Mouse (Mus musculus) heart, adult 2 months (tissue): Measurements from ENCODE around the gene Pde6h. TPM values are rescaled to one million over a fixed set of nuclear protein-coding genes. Genes with fewer than 3 reads are reported as not detected.

Experiments used
- DNase-seq, 2 experiments: peaks; one replicate each; pipeline ENCODE4 v3.0.0; 2021
- H3K27ac ChIP-seq: fragments of 200-600 bp; 2 replicates; pipeline ENCODE4 v1.8.1; 2022
- H3K27me3 ChIP-seq: fragments of 200-500 bp; 2 replicates; pipeline ENCODE4 v1.6.1; 2012; ENCODE audit warnings: mild to moderate bottlenecking, low read length, inconsistent platforms, mixed read lengths; ENCODE audit not compliant: control insufficient read depth, insufficient read depth
- H3K36me3 ChIP-seq: fragments of 200-500 bp; 2 replicates; pipeline ENCODE4 v1.6.1; 2012; ENCODE audit warnings: low read length, inconsistent platforms; ENCODE audit not compliant: control insufficient read depth, insufficient read depth
- H3K4me1 ChIP-seq: fragments of 200-500 bp; 2 replicates; pipeline ENCODE4 v1.6.1; 2011; ENCODE audit warnings: low read length; ENCODE audit not compliant: control insufficient read depth, insufficient read depth
- H3K4me3 ChIP-seq: fragments of 200-600 bp; 2 replicates; pipeline ENCODE4 v1.8.1; 2022
- H3K79me2 ChIP-seq: fragments of 200-500 bp; replicated peaks from 2 replicates; pipeline ENCODE4 v1.6.1; 2012; ENCODE audit warnings: mild to moderate bottlenecking, inconsistent platforms, low read length, moderate library complexity, mixed read lengths; ENCODE audit not compliant: control insufficient read depth, insufficient read depth
- H3K9ac ChIP-seq: fragments of 200-500 bp; 2 replicates; pipeline ENCODE4 v1.6.1; 2012; ENCODE audit warnings: low read depth, mild to moderate bottlenecking, control low read depth, inconsistent platforms, low read length, mixed read lengths
- CTCF ChIP-seq: fragments of 200-600 bp; IDR thresholded peaks from 2 replicates; pipeline ENCODE4 v1.8.1; 2022; ENCODE audit warnings: antibody characterized with exemption, mild to moderate bottlenecking, moderate library complexity
- EP300 ChIP-seq: fragments of 200-500 bp; IDR thresholded peaks from 2 replicates; pipeline ENCODE4 v1.6.1; 2011; ENCODE audit warnings: low read depth, low read length, control low read depth; ENCODE audit not compliant: insufficient read depth
- POLR2A ChIP-seq: fragments of 200-500 bp; IDR thresholded peaks from 2 replicates; pipeline ENCODE4 v1.6.1; 2011; ENCODE audit warnings: mild to moderate bottlenecking, low read depth, low read length, control low read depth; ENCODE audit not compliant: insufficient read depth
- WGBS: fragments of 180-500 bp; shearing (Covaris S2); methylation state at CpG from one replicate; pipeline ENCODE4 v1.1.7; 2018; 5-methylcytosine and 5-hydroxymethylcytosine counted together
- intact Hi-C: fragments of 180-260 bp; cut with DNase I; formaldehyde crosslinking; loops from one replicate; pipeline ENCODE4 v1.15.1; 2025
- polyA plus RNA-seq: library from polyadenylated mRNA; depleted of rRNA; stranded (reverse); fragments of >200 nt; gene quantifications from 2 replicates; pipeline ENCODE4 v1.2.3, GENCODE M21; 2012
- total RNA-seq, 2 experiments: library from RNA; stranded (reverse); gene quantifications; 2 replicates each; pipeline ENCODE4 v1.2.3; 2021

The Pde6h gene
- total and polyA plus RNA-seq, 3 experiments, result 0.04 to 0.30 TPM; not detected in 1

DNA sequence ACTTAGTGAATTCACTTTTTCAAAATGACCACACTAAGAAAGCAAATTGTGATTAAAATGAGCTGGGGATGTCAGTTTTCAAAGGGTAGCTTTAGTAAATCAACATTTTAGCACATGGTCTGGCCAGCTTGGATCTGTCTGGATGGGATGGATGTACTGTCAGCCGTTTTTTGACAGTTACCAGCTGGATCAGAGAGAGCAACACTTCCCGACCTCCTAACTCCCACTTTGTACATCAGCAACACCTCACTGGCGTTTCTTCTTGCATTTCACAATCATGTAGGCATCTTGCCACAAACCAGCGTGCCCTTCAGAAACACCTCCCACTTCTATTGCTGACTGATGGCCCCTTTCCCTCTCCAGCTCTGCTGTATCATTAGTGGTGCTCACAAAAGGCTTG, 25.4 kb upstream of the Pde6h start:
- H3K36me3 ChIP-seq, result no peaks in the 10 kb centered on the region; the same call in 1 of the 2 replicates
- H3K9ac ChIP-seq, result 0 out of 2 replicates have a peak overlapping the region, but pooled peaks have one; percentile 1
- no peak overlapping the region for H3K4me3 ChIP-seq
- H3K4me1 ChIP-seq, result peaks cover 18% of the 10 kb centered on the region
- no peaks in the 10 kb centered on the region for H3K79me2 ChIP-seq
- peak overlapping the region; percentile 63 for H3K27ac ChIP-seq
- 19% methylated on average over 4 of the region's 4 CpGs for WGBS
- intact Hi-C loops, result no loop called here
- peak; percentile 39 to 59 for DNase-seq
- TF ChIP-seq EP300, result peak; percentile 84; the same call in 1 of the 2 replicates
- no peak for TF ChIP-seq POLR2A
- no peak for TF ChIP-seq CTCF
- no peaks in the 10 kb centered on the region for H3K27me3 ChIP-seq

DNA sequence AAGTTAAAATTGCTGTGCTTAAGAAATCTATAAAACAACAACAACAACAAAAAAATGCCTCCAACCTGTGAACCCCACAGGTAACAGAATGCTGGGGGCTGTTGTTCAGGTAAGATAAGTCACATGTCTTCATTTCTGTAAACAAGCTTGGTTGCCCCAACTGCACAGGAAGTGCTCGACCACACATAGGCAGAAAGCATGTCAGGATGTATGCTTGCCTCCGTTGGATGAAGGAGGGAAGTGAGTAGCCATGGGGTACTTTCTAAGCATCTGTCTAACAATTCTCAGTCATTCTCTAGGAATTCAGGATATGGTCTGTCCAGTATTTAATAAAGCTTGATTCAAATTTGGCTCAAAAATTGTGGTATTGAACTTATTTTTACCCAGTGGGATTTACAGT, 24.7 kb upstream of the Pde6h start:
- no peaks in the 10 kb centered on the region for H3K27me3 ChIP-seq
- H3K36me3 ChIP-seq, result no peaks in the 10 kb centered on the region; the same call in 1 of the 2 replicates
- intact Hi-C loops, result no loop called here
- no peak overlapping the region for H3K9ac ChIP-seq
- peak overlapping the region; percentile 63 for H3K27ac ChIP-seq
- 31% methylated on average over 2 of the region's 2 CpGs for WGBS
- no peak for TF ChIP-seq POLR2A
- TF ChIP-seq CTCF, result no peak
- no peak for TF ChIP-seq EP300
- H3K4me1 ChIP-seq, result peaks cover 17% of the 10 kb centered on the region
- H3K79me2 ChIP-seq, result no peaks in the 10 kb centered on the region
- no peak for DNase-seq
- no peak overlapping the region for H3K4me3 ChIP-seq

DNA sequence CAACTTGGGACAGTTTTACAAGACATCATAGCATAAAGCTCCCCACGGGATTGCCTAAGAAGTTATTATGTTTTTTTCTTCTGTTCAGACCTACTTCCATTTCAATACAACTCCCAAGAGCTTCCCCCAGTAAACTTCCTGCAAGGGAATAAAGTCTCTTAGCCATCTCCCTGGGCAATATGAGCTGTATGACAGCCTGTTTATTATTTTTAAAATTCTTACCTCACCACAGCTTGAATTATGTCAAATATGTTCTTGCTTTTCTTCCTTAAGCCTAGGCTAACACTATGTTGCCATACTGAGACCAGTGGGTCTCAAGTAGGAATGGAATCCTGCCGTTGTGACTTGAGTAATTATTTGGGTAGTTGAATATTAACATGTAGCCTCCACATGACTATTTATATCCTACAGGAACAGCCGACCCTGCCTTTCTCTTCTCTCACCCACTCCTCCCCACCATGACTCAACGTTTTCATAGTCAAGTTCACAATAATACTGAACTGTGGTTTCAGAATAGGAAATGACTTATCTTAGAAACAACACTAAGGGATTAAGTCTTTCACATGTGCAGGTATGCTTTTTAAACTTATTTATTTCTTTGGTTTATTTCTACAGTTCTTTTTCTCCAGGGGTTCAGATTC, 23.1 kb upstream of the Pde6h start:
- no peak for DNase-seq
- Histone ChIP-seq H3K27ac (peak overlapping the region; percentile 61), H3K4me3 (no peak overlapping the region), H3K9ac (no peak overlapping the region), H3K4me1 (peaks cover 15% of the 10 kb centered on the region), H3K36me3 (no peaks in the 10 kb centered on the region; the same call in 1 of the 2 replicates), H3K27me3 (no peaks in the 10 kb centered on the region), H3K79me2 (no peaks in the 10 kb centered on the region)
- intact Hi-C loops, result no loop called here
- TF ChIP-seq EP300 (no peak), CTCF (no peak), POLR2A (no peak)
- WGBS, result 28% methylated on average over 4 of the region's 4 CpGs

DNA sequence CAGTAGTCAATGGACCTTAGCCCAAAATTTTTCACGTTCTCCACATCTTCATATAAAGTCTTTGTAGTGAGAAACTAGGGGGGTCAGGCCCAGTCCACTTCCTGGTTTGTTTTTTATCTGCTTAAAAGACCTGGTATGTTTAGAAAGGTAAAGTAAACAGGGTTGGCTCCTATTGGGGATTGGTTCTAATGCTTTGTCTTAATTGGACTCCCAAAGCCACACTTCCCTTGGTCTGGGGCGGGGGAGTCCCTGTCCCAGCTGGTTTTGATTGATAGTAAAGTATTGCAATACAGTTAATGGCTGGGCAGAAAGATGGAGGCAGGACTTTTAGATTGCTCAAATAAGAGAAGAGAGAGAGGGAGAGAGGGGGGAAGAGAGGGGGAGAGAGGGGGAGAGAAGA, 22.6 kb upstream of the Pde6h start:
- Histone ChIP-seq H3K27ac (peak overlapping the region; percentile 61), H3K4me1 (peaks cover 16% of the 10 kb centered on the region), H3K27me3 (no peaks in the 10 kb centered on the region), H3K4me3 (no peak overlapping the region), H3K36me3 (no peaks in the 10 kb centered on the region; the same call in 1 of the 2 replicates), H3K79me2 (no peaks in the 10 kb centered on the region), H3K9ac (no peak overlapping the region)
- 70% methylated on average over 2 of the region's 2 CpGs for WGBS
- TF ChIP-seq POLR2A (no peak), EP300 (no peak), CTCF (no peak)
- intact Hi-C loops, result no loop called here
- no peak for DNase-seq

DNA sequence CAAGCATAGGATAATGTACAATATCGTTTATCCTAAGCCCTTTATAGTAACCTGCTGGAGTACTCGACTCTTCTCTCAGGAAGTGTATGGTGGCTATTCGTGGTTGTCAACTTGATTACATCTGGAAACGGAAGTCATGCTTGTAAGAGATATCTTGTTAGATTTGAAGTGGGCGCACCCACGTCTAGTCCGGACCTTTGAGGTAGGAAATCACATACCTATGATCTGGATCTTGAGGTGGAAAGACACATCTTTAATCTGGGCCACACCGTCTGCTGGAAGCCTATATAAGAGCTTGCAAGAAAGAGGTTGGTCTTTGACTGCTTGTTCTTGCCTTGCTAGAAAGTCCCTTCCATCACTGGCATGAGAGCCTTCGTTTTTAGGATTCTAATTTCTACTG, 21.1 kb upstream of the Pde6h start:
- Histone ChIP-seq H3K79me2 (no peaks in the 10 kb centered on the region), H3K36me3 (no peaks in the 10 kb centered on the region; the same call in 1 of the 2 replicates), H3K4me3 (no peak overlapping the region), H3K27ac (no peak overlapping the region), H3K4me1 (peaks cover 19% of the 10 kb centered on the region), H3K9ac (no peak overlapping the region), H3K27me3 (no peaks in the 10 kb centered on the region)
- intact Hi-C loops, result no loop called here
- TF ChIP-seq POLR2A, result no peak
- TF ChIP-seq CTCF, result no peak
- TF ChIP-seq EP300, result no peak
- WGBS, result 75% methylated on average over 9 of the region's 9 CpGs
- DNase-seq, result no peak

DNA sequence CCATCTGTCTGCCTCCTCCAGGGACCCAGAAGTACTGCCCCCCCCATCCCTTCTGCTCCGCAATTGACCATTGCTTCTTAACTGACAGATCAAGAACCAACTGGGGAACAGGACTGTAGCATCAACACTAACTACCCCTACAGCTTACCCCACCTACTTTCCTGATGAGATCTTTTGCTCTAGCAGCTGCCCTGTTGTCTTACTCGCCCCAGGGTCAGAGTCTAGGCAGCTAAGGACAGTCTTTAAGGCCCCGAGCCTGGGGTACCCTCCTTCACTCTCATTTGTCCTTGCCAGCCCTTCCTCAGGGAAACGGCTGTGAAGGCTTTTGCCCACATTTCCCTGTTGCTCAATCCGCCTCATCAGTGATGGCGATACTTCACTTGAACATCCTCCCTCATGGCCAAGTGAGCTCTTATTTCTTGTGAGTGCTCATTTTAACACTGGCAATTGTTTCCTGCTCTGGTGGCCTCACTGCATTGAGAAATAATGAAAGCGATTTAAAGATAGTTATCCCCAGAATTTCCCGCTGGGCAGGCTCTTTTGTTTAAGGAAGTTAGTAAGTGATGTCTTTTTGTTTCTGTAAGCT, 19.7 kb upstream of the Pde6h start:
- peaks cover 14% of the 10 kb centered on the region for H3K4me1 ChIP-seq
- no peak overlapping the region for H3K27ac ChIP-seq
- H3K4me3 ChIP-seq, result no peak overlapping the region
- H3K9ac ChIP-seq, result no peak overlapping the region
- no peaks in the 10 kb centered on the region for H3K36me3 ChIP-seq
- TF ChIP-seq CTCF (no peak), POLR2A (no peak), EP300 (no peak)
- WGBS, result 57% methylated on average over 8 of the region's 8 CpGs
- no peaks in the 10 kb centered on the region for H3K79me2 ChIP-seq
- DNase-seq, result no peak
- H3K27me3 ChIP-seq, result no peaks in the 10 kb centered on the region
- intact Hi-C loops, result no loop called here
